Mouse (Mus musculus): ENCODE data around the gene S100a16.

S100a16 gene

DNA sequence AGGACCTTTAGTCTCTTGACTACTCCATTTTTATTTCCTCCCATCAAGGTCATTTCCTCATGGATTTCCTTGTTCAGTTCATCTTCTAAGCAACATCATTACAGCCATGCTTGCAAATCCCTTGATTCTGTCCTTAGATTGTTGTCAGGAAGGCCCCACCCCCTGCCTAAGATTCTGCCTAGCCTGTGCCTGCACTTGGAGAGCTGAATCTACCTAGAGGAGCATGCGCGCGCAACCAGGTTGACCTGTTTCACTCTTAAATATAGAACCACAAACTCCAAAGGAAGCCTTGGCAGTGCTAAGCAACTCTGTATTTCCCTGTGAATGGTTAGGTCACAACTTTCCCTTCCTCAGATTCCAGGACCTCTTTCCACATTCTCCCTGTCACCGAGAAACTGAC, 19.3 kb upstream of the S100a16 start:
- no peak for DNase-seq (ENCODE audit: low read depth)

- peak; percentile 36 for DNase-seq (ENCODE audit: low read depth)
These were observed 11.6 kb upstream of the S100a16 start for GRCm38 (mm10) chr3:90525421-90525820.

GRCm38 (mm10) chr3:90526076-90526475, 11.0 kb upstream of the S100a16 start:
- DNase-seq (ENCODE audit: low read depth), result no peak

DNA sequence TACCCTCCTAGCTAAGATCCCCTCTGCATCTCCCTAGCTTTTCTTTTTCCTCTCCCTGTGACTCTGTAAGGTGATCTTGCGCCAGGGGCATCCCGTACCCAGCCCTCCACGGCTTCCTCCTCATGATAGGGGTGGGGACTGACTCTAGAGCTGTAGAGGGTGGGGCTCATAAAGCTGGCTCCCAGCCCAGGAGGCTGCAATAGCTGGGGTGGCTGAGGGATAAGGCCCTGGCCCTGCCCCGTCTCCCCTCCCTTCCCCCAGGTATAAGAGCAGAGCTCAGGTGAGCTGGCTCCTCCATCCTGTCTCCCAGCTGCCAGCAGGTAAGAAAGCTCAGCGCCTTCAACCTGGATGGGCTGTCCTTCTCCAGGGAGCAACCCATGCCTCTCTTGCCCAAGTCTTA, 10.5 kb upstream of the S100a16 start, which contains the start of gene S100a14:
S100a14 (plus strand) TSS at position 277 of the 400 bp plus-strand sequence.
- no peak for DNase-seq (ENCODE audit: low read depth)

GRCm38 (mm10) chr3:90527291-90527873, 9.7 kb upstream of the S100a16 start:
- no peak for DNase-seq (ENCODE audit: low read depth)

GRCm38 (mm10) chr3:90531713-90532112, 5.3 kb upstream of the S100a16 start:
- DNase-seq (ENCODE audit: low read depth), result no peak

DNA sequence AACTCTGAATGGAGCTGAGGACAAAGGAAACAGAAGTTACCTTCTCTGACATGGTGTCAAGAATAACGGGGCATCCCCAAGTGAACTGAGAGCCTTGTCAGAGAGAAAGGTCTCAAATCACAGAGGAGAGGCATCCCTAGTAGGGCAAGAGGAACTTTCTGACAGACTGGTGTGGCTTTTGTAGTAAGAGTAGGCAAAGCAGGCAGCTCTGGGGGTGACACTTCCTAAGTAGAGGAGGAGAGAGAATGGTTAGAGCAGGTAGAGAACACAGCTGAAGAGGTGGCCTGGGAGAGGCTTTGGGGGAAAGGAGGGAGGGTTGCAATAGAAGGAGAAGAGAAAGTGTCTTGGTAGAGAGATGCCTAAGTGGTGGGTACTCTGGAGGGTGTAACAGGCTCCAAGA, 1.6 kb upstream of the S100a16 start:
- DNase-seq (ENCODE audit: low read depth), result no peak

DNA sequence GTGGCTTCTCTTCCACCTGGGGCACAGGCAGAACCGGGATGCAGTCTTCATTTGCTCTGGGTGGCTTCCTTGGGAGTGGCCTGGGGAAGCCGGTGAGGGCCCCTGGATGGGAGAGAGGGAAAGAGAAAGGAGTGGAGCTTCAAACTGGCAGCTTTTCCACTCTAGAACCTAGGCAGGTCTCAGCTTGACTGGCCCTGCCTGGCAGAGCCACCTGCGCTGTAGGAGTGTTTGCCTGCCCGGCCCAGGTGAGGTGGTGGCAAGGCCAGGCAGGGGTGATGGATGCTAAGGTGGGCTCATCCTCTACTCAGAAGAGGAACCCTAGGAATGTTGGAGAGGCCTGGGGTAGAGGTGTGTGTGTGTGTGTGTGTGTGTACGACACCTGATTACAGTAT, 847 bp downstream of the S100a16 start:
- DNase-seq (ENCODE audit: low read depth), result no peak

DNA sequence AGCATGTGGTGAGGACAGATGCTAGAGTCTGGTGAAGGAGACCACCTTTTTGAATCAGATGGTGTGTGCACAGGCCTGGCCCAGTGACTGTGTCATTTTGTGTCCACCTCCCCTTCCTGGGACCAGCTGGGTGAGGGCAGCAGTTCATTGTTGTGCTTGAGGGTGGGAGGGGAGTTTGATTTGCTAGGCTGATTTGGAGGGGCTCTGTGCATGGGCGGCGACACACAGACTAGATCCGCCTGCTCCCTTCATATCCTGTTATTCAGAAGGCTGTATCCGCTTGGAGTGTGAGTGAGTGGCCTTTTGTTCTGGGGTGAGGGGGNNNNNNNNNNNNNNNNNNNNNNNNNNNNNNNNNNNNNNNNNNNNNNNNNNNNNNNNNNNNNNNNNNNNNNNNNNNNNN, 3.9 kb downstream of the S100a16 start:
- DNase-seq (ENCODE audit: low read depth), result no peak

DNA sequence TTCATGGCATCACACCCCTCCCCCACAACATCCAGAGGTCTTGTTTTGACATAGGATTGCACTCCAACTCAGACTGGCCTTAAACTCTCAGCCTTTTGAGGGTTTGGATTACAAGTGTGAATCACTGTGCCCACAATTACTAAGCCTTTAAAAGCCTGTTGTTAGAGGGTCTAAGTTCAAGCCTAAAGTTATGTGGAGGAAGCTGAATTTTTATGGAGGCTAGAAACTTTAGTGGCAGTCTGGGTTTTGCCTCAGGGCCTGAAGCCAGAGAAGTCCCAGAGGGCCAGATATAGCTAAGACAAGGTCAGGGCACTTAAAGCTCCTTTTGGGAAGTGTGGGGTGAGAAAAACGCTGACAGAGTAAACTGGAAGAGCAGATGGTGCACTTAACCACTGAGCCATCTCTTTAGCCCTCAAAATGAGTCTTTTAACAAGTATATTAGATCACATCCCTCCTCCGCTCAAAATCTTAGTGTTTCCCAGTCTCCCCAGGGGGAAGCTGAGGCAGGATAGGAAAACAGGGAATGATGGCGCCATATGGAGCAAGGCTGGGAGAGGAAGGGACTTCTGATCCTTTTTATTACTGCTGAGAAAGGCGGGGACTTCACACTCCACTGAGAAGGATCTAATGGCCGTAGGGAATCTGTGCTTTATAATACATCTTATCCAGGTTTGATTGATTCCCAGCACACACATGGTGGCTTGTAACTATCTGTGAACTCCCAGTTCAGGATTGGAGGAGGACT, 12.8 kb downstream of the S100a16 start:
- DNase-seq (ENCODE audit: low read depth), result no peak

- DNase-seq (ENCODE audit: low read depth), result no peak
These were observed 13.4 kb downstream of the S100a16 start for GRCm38 (mm10) chr3:90550421-90550790.

DNA sequence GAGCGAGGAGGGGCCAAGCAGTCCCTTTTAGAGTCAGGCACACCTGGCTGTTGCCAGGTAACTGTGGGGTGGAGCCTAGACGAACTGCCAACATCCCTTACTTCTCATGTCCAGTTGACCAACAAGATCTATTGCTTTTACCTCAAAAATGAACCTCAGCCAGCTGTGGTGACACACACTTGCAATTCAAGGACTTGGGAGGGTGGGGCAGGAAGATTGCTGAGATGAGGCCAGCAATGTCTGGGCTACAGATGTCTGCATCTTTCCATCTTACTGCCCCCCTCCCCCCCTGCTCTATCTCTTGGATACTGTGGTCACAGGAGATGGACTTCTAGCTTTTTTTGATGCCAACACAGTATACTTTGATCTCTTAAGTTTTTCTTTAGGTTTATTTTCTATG, 15.2 kb downstream of the S100a16 start:
- no peak for DNase-seq (ENCODE audit: low read depth)

- DNase-seq (ENCODE audit: low read depth), result no peak
These were observed 18.9 kb downstream of the S100a16 start for GRCm38 (mm10) chr3:90555954-90556353.

DNA sequence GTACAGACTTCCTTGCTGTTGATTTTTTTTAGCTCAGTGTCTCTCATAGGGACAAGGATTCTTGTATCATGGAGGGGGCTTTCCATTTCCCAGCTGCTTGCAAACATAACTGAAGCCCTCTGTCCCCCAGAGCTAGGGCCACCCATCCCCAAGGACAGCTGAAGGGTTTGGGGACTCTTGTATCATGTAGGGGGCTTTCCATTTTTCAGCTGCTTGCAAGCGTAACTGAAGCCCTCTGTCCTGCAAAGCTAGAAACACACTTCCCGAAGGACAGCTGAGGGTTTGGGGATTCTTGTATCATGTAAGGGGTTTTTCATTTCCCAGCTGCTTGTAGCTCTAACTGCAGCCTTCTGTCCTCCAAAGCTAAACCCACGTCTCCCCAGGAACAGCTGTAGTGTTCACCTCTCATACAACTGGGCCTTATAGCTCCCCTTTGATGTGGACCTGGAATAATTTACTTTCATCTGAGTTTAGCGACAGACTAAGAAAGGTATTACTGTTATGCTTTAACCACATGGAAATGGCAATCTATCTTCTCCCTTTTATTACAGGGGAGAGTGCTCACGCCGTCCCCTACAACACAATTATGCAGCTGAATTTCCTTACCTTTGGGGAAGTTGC, 23.1 kb downstream of the S100a16 start, which contains the start of gene S100a3:
S100a3 (plus strand) TSS at position 571 of the 621 bp plus-strand sequence.
- no peak for DNase-seq (ENCODE audit: low read depth)

- DNase-seq (ENCODE audit: low read depth), result no peak
These were observed 37.6 kb downstream of the S100a16 start for GRCm38 (mm10) chr3:90574691-90575090.

GRCm38 (mm10) chr3:90575320-90575719, 38.3 kb downstream of the S100a16 start:
- no peak for DNase-seq (ENCODE audit: low read depth)

DNA sequence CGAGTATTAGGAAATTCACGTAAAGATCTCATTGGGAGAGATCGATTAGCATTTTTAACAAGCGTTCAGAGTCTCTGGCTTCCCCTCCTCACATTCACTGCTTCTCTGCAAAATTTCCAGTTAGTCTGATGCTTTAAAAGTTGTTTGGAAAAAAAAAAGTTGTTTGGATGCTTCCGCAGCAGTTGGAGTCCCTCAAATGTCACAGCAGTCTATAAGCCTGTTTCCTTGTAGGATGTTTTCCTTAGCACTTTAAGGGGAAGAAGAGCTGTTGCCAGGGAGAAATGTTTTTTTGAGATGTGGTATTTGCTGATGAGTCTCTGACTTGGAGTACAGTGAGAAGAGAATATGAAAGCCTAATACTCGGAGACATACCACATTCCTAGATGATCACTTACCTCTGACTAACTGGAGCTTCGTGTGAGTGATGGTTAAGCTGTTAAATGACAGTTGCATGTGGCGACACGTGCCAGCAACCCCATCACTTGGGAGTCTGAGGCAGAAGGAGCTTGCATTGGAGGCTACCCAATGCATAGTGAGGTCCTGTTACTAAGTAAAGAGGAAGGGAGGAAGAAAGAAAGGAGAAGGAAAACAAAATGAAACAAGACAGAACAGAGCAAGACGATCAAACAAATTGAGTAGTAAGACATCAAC, 39.4 kb downstream of the S100a16 start:
- DNase-seq (ENCODE audit: low read depth), result no peak

DNA sequence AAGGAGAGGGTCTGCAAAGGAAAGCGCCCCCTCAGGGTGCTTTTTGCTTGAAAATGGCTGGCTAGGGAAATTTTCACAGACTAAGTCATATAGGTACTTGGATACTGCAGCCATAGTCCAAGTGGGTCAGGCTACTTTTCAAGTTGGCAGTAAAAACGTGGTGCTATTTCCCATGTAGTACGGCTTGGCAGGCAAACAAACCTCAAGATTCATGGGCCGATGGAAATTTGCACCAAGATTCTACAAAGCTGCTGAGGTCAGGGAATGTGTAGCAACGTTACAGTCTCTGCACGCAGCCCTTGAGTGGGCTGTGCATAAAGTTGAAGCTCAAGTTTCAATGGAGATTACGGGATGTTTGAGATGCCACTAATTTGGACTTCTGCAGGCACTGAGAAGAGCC, 42.4 kb downstream of the S100a16 start:
- DNase-seq (ENCODE audit: low read depth), result no peak

GRCm38 (mm10) chr3:90581141-90581540, 44.1 kb downstream of the S100a16 start:
- no peak for DNase-seq (ENCODE audit: low read depth)

DNA sequence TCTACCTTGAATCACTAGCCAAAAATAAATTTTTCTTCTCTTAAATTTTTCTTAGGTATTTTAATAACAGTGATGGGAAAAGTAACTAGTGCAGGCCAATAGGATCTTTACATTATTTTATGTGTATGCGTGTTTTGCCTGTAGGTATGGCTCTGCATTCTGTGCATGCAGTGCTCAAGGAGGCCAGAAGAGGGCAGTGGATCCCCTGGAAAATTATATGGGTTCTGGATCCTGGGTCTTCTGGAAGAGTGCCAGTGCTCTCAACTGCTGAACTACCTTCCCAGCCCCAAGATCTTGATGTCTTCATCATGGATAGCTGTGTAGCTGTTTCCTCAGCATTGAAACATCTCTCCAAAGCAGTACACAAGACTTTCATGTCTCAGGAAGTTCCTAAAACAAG, 45.1 kb downstream of the S100a16 start:
- DNase-seq (ENCODE audit: low read depth), result no peak

DNA sequence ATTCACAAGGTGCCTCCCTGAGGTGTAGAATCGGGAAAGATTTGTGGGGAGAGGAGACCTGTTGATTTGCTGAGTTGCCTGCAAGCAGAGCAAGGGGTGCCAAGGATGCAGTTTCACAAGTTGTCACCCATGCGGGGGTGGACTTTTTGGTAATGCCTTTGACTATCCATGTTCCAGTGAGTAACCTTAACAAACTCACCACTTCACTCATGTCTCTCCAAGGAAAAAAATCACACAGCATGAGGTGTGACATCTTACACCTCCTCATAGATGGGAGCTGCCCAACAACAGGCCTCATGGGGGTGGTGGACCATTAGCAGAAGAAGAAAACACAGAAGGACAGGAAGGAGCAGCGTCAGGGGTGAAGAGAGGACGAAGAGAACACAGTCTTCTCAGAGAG, 45.5 kb downstream of the S100a16 start:
- no peak for DNase-seq (ENCODE audit: low read depth)

DNA sequence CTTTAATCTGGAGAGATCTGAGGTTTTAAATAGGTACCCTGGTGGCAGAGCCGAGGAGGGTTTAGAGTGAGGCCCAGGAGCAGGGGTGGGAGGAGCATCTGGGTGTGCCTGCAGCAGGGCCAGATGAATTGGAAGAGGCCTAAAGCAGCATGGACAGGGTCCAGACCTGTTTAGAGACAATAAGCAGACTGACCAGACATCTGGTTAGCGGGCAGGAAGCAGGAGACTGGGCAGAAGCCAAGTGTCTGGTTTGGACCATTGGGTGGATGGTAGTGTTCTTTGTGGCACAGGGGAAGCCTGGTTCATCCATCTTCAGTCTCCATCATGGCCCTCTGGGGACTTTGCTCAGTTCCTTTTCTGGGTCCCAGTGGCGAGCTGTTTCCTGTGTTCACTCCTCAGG, 46.8 kb downstream of the S100a16 start:
- no peak for DNase-seq (ENCODE audit: low read depth)

- no peak for DNase-seq (ENCODE audit: low read depth)
These were observed 48.5 kb downstream of the S100a16 start for GRCm38 (mm10) chr3:90585595-90585994.

Data from c-Kit-positive CD71-negative TER-119-negative erythroid progenitor cells, embryonic 14.5 days (primary cell).